Mouse (Mus musculus) forebrain, postnatal 0 days (tissue): ENCODE results near the gene Tango6. TPM values are rescaled to one million over a fixed set of nuclear protein-coding genes. Genes with fewer than 3 reads are reported as not detected.

ENCODE experiments used
- ATAC-seq: fragments of 200-750 bp; cut with Nextera tagmentation; 2 replicates; pipeline ENCODE4 v1.8.0; 2017; ENCODE audit warnings: mild to moderate bottlenecking, moderate library complexity
- DNase-seq: peaks from one replicate; pipeline ENCODE4 v3.0.0-alpha.2; 2015
- H3K27ac ChIP-seq: fragments of 300-500 bp; sonication (generic); 2 replicates; pipeline ENCODE4 v1.5.1; 2014; ENCODE audit warnings: low read depth, mild to moderate bottlenecking, antibody characterized with exemption, low read length, moderate library complexity, mixed read lengths
- H3K27me3 ChIP-seq: fragments of 300-500 bp; sonication (generic); 2 replicates; pipeline ENCODE4 v1.6.1; 2014; ENCODE audit warnings: mild to moderate bottlenecking, low read length, mixed read lengths; ENCODE audit not compliant: insufficient read depth
- H3K36me3 ChIP-seq: fragments of 300-500 bp; sonication (generic); 2 replicates; pipeline ENCODE4 v1.6.1; 2014; ENCODE audit warnings: mild to moderate bottlenecking, moderate library complexity; ENCODE audit not compliant: insufficient read depth
- H3K4me1 ChIP-seq: fragments of 300-500 bp; sonication (generic); 2 replicates; pipeline ENCODE4 v1.6.1; 2014; ENCODE audit warnings: antibody characterized with exemption; ENCODE audit not compliant: insufficient read depth
- H3K4me2 ChIP-seq: fragments of 300-500 bp; sonication (generic); 2 replicates; pipeline ENCODE4 v1.6.1; 2014; ENCODE audit warnings: low read depth, mild to moderate bottlenecking, moderate library complexity
- H3K4me3 ChIP-seq: fragments of 300-500 bp; sonication (generic); 2 replicates; pipeline ENCODE4 v1.5.1; 2014; ENCODE audit warnings: low read depth, low read length, mixed read lengths
- H3K9ac ChIP-seq: fragments of 300-500 bp; sonication (generic); 2 replicates; pipeline ENCODE4 v1.6.1; 2014; ENCODE audit warnings: mild to moderate bottlenecking
- H3K9me3 ChIP-seq: fragments of 300-500 bp; sonication (generic); 2 replicates; pipeline ENCODE4 v1.6.1; 2016; ENCODE audit warnings: low read length
- CTCF ChIP-seq: sonication (generic); IDR thresholded peaks from 2 replicates; pipeline ENCODE4 v1.5.1; 2016; ENCODE audit warnings: antibody characterized with exemption, control low read depth, low read depth
- WGBS: fragments of 180-500 bp; shearing (Covaris S2); extraction: QIAGEN DNeasy Blood & Tissue Kit; methylation state at CpG from one replicate; pipeline ENCODE4 v1.1.7; 2014; 5-methylcytosine and 5-hydroxymethylcytosine counted together
- polyA plus RNA-seq: library from polyadenylated mRNA; unstranded; fragments of >200 nt; fragmentation: Nextera tagmentation; extraction: Ambion mirVana; gene quantifications from 2 replicates; pipeline ENCODE4 v1.2.1, GENCODE M21; 2015
- total RNA-seq: library from RNA; depleted of rRNA; stranded (reverse); fragments of >200 nt; gene quantifications from 2 replicates; pipeline ENCODE4 v1.2.3, GENCODE M21; 2014

Tango6 gene
- total and polyA plus RNA-seq, 2 experiments from 2014 or later, result 3.8 to 7.5 TPM

DNA sequence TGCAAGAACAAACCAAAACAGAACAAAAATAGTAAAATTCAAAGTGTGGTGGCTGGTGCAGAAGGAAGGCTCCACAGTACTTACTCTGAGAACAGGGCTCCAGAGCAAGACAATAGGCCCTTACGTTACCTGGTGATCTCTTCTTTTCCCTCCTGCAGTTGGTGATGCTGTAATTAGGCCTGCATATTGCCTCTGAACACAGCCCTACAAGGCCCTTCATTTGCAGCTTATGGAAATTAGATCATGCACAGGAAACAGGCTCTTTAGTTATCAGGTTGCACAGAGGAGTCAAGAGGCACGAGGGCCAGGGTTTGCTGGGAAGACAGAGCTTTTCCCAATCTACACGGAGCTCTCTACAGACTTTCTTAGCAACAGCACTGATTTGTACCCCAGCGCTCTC is 31.4 kb downstream of the Tango6 start:
- H3K4me3 ChIP-seq, result no peak overlapping the region
- H3K4me1 ChIP-seq, result no peaks in the 10 kb centered on the region
- no peaks in the 10 kb centered on the region for H3K9me3 ChIP-seq
- no peak for TF ChIP-seq CTCF
- no peaks in the 10 kb centered on the region; the same call in 1 of the 2 replicates for H3K36me3 ChIP-seq
- no peak for DNase-seq
- H3K9ac ChIP-seq, result no peak overlapping the region
- no peak overlapping the region for H3K4me2 ChIP-seq
- no peaks in the 10 kb centered on the region for H3K27me3 ChIP-seq
- no peak overlapping the region for H3K27ac ChIP-seq
- 61% methylated on average over 4 of the region's 4 CpGs for WGBS
- no peak for ATAC-seq

- H3K36me3 ChIP-seq, result no peaks in the 10 kb centered on the region; the same call in 1 of the 2 replicates
- H3K9me3 ChIP-seq, result no peaks in the 10 kb centered on the region
- DNase-seq (peak; percentile 89), ATAC-seq (peak; percentile 66; the same call in 1 of the 2 replicates)
- H3K4me3 ChIP-seq, result peak overlapping the region; percentile 16
- WGBS, result 18% methylated on average over 17 of the region's 17 CpGs
- H3K9ac ChIP-seq, result peak overlapping the region; percentile 26; the same call in 1 of the 2 replicates
- no peaks in the 10 kb centered on the region for H3K4me1 ChIP-seq
- no peaks in the 10 kb centered on the region for H3K27me3 ChIP-seq
- peak; percentile 87 for TF ChIP-seq CTCF
- H3K27ac ChIP-seq, result no peak overlapping the region
- H3K4me2 ChIP-seq, result peak overlapping the region; percentile 37
Measured at GRCm38 (mm10) chr8:106718091-106718500, 35.2 kb downstream of the Tango6 start.

DNA sequence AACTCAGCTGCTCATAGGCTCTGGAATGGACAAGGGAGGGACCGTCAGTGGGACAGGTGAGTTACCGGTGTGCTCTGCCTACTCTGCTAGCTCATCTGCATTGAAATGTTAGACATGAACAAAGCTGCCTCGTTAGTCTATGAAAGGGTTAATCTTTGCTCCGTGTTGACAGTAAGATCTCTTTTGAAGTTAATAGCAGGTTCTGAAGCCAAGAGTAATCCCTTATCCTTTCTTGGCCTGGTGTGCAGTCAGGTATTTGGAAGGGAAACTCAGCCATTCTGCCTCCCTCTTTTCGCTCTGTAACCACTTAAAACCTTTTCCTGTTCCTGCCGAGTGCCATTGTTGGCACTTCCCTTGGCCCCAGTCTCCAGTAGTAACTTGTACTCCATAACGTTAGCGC is 38.1 kb downstream of the Tango6 start:
- ATAC-seq, result no peak
- TF ChIP-seq CTCF, result no peak

GRCm38 (mm10) chr8:106722453-106722852 is 39.6 kb downstream of the Tango6 start:
- Histone ChIP-seq H3K36me3 (no peaks in the 10 kb centered on the region), H3K27me3 (no peaks in the 10 kb centered on the region), H3K9me3 (no peaks in the 10 kb centered on the region), H3K27ac (no peak overlapping the region), H3K4me1 (no peaks in the 10 kb centered on the region), H3K9ac (no peak overlapping the region), H3K4me2 (no peak overlapping the region), H3K4me3 (no peak overlapping the region)
- WGBS, result 87% methylated on average over 6 of the region's 6 CpGs
- no peak for TF ChIP-seq CTCF
- DNase-seq, result no peak
- no peak for ATAC-seq

More for the DNA sequence above, 38.1 kb downstream of the Tango6 start:
- no peak overlapping the region for H3K9ac ChIP-seq
- no peaks in the 10 kb centered on the region; the same call in 1 of the 2 replicates for H3K36me3 ChIP-seq
- 46% methylated on average over 8 of the region's 8 CpGs for WGBS
- H3K4me1 ChIP-seq, result no peaks in the 10 kb centered on the region
- H3K4me3 ChIP-seq, result no peak overlapping the region
- no peak overlapping the region for H3K27ac ChIP-seq
- no peaks in the 10 kb centered on the region for H3K27me3 ChIP-seq
- H3K4me2 ChIP-seq, result no peak overlapping the region
- H3K9me3 ChIP-seq, result no peaks in the 10 kb centered on the region
- no peak for DNase-seq

DNA sequence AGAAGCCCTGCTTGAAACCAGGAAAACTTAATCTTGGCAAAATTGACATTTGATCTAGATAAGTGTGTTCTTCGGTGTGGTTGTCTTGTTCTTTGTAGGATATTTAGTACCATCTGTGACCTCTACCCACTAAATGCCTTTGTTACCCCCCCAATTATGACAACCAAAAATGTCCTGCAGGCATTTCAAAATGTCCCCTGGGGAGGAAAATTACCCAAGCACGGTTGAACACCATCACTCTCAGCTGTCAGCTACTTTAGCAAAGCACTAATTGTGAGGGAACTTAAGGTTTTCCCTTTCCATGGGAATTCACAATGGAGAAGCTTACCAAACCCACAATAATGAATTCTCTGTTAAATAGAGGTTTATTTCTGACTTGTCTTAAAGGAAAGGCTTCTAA is 41.1 kb downstream of the Tango6 start:
- H3K9ac ChIP-seq, result no peak overlapping the region
- no peak for DNase-seq
- no peaks in the 10 kb centered on the region for H3K36me3 ChIP-seq
- H3K4me3 ChIP-seq, result no peak overlapping the region
- H3K9me3 ChIP-seq, result no peaks in the 10 kb centered on the region
- no peak for TF ChIP-seq CTCF
- 13% methylated on average over 2 of the region's 2 CpGs for WGBS
- H3K27ac ChIP-seq, result no peak overlapping the region
- no peaks in the 10 kb centered on the region for H3K4me1 ChIP-seq
- H3K27me3 ChIP-seq, result no peaks in the 10 kb centered on the region
- ATAC-seq, result no peak
- no peak overlapping the region for H3K4me2 ChIP-seq

DNA sequence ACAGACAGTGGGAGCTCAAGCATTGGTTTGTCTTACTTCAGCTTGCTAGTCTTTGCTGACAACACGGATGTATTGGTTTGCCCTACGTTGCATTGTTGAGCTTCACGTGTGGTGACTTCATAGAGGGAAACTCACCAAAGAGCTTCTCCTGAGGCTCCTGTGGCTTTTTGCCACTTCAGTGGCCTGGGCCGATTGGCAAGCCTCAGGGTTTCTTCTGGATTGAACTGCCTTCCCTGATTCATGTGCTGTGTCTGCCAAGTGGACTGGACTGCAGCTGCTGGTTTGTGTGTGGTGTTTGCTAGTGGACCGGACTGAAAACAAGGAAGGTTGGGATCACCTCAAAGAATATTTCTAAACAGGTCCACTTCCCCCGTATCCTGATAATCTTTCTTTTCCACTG is 43.7 kb downstream of the Tango6 start:
- no peaks in the 10 kb centered on the region for H3K9me3 ChIP-seq
- 71% methylated on average over 6 of the region's 6 CpGs for WGBS
- H3K4me3 ChIP-seq, result no peak overlapping the region
- peak overlapping the region; percentile 57; the same call in 1 of the 2 replicates for H3K27ac ChIP-seq
- H3K27me3 ChIP-seq, result no peaks in the 10 kb centered on the region
- H3K4me1 ChIP-seq, result no peaks in the 10 kb centered on the region
- no peak for TF ChIP-seq CTCF
- DNase-seq (no peak), ATAC-seq (no peak)
- no peaks in the 10 kb centered on the region for H3K36me3 ChIP-seq
- H3K9ac ChIP-seq, result no peak overlapping the region
- no peak overlapping the region for H3K4me2 ChIP-seq

DNA sequence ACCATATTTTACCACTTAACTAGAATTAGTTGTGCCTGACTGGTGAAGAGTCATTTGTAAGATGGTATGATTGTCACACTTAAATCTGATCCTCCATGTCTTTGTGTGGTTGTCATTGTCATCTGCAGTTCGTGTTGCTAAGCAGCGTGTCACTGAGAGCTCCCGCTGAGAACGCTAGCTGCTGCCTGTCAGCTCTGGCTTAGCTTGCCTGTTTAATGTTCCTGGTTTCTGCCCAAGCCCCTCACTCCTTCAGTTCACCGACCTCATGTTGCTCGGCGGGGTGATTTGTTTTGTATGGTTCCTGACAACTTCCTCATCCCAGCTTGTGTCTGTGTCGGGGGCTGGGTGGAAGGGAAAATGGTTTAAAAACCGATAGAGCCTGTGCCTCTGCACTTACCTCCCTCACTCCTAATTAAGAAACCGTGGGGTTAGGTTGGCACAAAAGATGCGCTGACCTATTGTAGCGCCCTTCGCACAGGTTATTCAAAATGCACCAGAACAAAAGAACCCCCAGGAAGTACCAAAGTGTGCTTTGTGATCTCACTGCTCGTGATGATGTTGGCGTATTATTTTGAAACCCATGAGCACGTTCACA is 44.5 kb downstream of the Tango6 start:
- H3K9ac ChIP-seq, result peak overlapping the region; percentile 42; the same call in 1 of the 2 replicates
- no peaks in the 10 kb centered on the region for H3K27me3 ChIP-seq
- 5% methylated on average over 16 of the region's 16 CpGs for WGBS
- peak; percentile 81 for DNase-seq
- peak; percentile 95 for ATAC-seq
- TF ChIP-seq CTCF, result no peak
- no peaks in the 10 kb centered on the region for H3K36me3 ChIP-seq
- H3K4me2 ChIP-seq, result peak overlapping the region; percentile 37
- no peak overlapping the region for H3K4me3 ChIP-seq
- no peaks in the 10 kb centered on the region for H3K9me3 ChIP-seq
- H3K4me1 ChIP-seq, result no peaks in the 10 kb centered on the region
- H3K27ac ChIP-seq, result peak overlapping the region; percentile 76
